Mouse (Mus musculus) heart, embryonic 16.5 days (tissue): Measurements from ENCODE around the gene Pced1b. TPM values are rescaled to one million over a fixed set of nuclear protein-coding genes. Genes with fewer than 3 reads are reported as not detected.

Experiments used
- ATAC-seq: fragments of 200-750 bp; cut with Nextera tagmentation; replicated peaks from 2 replicates; pipeline ENCODE4 v1.8.0; 2017; ENCODE audit warnings: moderate number of reproducible peaks; ENCODE audit not compliant: insufficient read depth, low FRiP score; ENCODE audit errors: extremely low read depth
- H3K27ac ChIP-seq: fragments of 300-500 bp; sonication (generic); 2 replicates; pipeline ENCODE4 v1.5.1; 2014; ENCODE audit warnings: mild to moderate bottlenecking, low read length, control low read depth, moderate library complexity
- H3K27me3 ChIP-seq: fragments of 300-500 bp; sonication (generic); 2 replicates; pipeline ENCODE4 v1.6.1; 2014; ENCODE audit warnings: low read length, mixed read lengths; ENCODE audit not compliant: control insufficient read depth, insufficient read depth
- H3K36me3 ChIP-seq: fragments of 300-500 bp; sonication (generic); 2 replicates; pipeline ENCODE4 v1.6.1; 2014; ENCODE audit not compliant: control insufficient read depth, insufficient read depth
- H3K4me1 ChIP-seq: fragments of 300-500 bp; sonication (generic); 2 replicates; pipeline ENCODE4 v1.6.1; 2014; ENCODE audit warnings: low read length, mixed read lengths; ENCODE audit not compliant: control insufficient read depth, insufficient read depth
- H3K4me2 ChIP-seq: fragments of 300-500 bp; sonication (generic); 2 replicates; pipeline ENCODE4 v1.6.1; 2014; ENCODE audit warnings: low read depth, mild to moderate bottlenecking, control low read depth, low read length
- H3K4me3 ChIP-seq: fragments of 300-500 bp; sonication (generic); 2 replicates; pipeline ENCODE4 v1.5.1; 2014; ENCODE audit warnings: mild to moderate bottlenecking, control low read depth, low read length
- H3K9ac ChIP-seq: fragments of 300-500 bp; sonication (generic); 2 replicates; pipeline ENCODE4 v1.6.1; 2014; ENCODE audit warnings: low read length, control low read depth
- H3K9me3 ChIP-seq: fragments of 300-500 bp; sonication (generic); replicated peaks from 2 replicates; pipeline ENCODE4 v1.6.1; 2016; ENCODE audit warnings: low read length; ENCODE audit not compliant: control insufficient read depth
- WGBS: fragments of 180-500 bp; shearing (Covaris S2); extraction: QIAGEN DNeasy Blood & Tissue Kit; methylation state at CpG from one replicate; pipeline ENCODE4 v1.1.7; 2014; 5-methylcytosine and 5-hydroxymethylcytosine counted together
- polyA plus RNA-seq: library from polyadenylated mRNA; unstranded; fragments of >200 nt; fragmentation: Nextera tagmentation; extraction: Ambion mirVana; gene quantifications from 2 replicates; pipeline ENCODE4 v1.2.1, GENCODE M21; 2015

The Pced1b gene
- polyA plus RNA-seq, 1 experiment from 2014 or later = 2.7 TPM

DNA sequence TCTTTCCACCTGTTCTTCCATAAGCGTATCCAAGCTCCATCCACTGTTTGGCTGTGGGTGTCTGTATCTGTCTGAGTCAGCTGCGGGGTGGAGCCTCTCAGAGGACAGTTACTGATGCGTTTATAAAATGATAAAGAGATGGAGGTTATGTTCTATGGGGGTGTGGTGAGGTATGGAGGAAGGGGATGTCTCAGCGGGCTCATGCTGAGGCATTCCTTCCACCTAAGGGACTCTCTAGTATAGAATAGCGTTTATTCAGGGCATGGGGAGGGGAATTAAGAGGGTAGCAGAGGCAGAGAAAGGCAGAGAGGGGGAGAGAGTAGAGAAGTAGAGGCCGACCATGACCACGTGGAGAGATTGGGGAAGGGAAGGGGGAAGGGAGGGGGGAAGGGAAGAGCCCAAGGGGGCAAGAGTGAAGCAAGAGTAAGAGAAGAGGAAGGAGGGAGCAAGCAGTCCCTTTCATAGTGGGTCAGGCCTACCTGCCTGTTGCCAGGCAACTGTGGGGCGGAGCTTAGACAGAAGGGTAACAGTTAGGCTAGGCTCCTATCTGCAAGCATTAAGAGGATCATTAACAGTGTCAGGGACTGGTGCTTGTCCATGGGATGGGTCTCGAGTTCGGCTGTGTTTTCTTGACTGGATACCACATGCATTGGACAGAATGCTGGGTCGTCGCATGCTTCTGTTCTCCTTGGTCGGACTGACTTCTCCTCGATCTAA lies 90.9 kb downstream of the Pced1b start:
- H3K9ac ChIP-seq = no peak overlapping the region; the same call in 1 of the 2 replicates
- H3K4me1 ChIP-seq = peaks cover 7% of the 10 kb centered on the region
- no peaks in the 10 kb centered on the region for H3K27me3 ChIP-seq
- no peaks in the 10 kb centered on the region for H3K36me3 ChIP-seq
- 37% methylated on average over 14 of the region's 14 CpGs for WGBS
- H3K4me2 ChIP-seq = peak overlapping the region; percentile 75
- H3K4me3 ChIP-seq = peak overlapping the region; percentile 43
- no peaks in the 10 kb centered on the region; the same call in 1 of the 2 replicates for H3K9me3 ChIP-seq
- no peak overlapping the region for H3K27ac ChIP-seq
- ATAC-seq = no peak; the same call in 1 of the 2 replicates

- H3K4me2 ChIP-seq = peak overlapping the region; percentile 75
- peak overlapping the region; percentile 43 for H3K4me3 ChIP-seq
- H3K27ac ChIP-seq = no peak overlapping the region
- H3K9me3 ChIP-seq = no peaks in the 10 kb centered on the region; the same call in 1 of the 2 replicates
- H3K27me3 ChIP-seq = no peaks in the 10 kb centered on the region
- 8% methylated on average over 17 of the region's 17 CpGs for WGBS
- peak overlapping the region; percentile 65 for H3K9ac ChIP-seq
- H3K4me1 ChIP-seq = peaks cover 7% of the 10 kb centered on the region
- ATAC-seq = no peak
- no peaks in the 10 kb centered on the region for H3K36me3 ChIP-seq
Measured at GRCm38 (mm10) chr15:97338377-97339060, 91.6 kb downstream of the Pced1b start.

DNA sequence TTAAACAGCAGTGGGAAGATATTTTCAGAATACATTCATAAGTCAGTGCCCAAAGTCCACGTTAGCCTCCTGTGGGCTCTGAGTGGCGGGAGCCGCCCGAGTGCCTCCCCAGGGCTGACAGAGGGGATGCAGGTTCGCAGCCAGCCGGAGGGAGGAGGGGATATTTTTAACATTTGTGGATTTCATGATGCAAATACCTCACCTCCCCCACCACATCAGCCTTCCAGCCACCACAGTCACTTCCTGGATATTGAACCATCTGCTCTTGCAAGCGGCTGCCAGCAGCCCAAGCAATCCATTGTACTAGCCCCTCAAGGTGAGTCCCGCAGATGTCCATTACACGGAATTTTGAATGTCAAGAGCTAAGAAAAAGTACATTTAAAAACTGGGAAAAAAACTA lies 95.4 kb downstream of the Pced1b start:
- Histone ChIP-seq H3K4me3 (no peak overlapping the region), H3K9ac (no peak overlapping the region), H3K36me3 (no peaks in the 10 kb centered on the region), H3K27me3 (peaks cover 3% of the 10 kb centered on the region; the same call in 1 of the 2 replicates), H3K9me3 (no peaks in the 10 kb centered on the region; the same call in 1 of the 2 replicates), H3K4me1 (peaks cover 7% of the 10 kb centered on the region), H3K4me2 (no peak overlapping the region), H3K27ac (no peak overlapping the region)
- no peak for ATAC-seq
- 80% methylated on average over 9 of the region's 9 CpGs for WGBS

DNA sequence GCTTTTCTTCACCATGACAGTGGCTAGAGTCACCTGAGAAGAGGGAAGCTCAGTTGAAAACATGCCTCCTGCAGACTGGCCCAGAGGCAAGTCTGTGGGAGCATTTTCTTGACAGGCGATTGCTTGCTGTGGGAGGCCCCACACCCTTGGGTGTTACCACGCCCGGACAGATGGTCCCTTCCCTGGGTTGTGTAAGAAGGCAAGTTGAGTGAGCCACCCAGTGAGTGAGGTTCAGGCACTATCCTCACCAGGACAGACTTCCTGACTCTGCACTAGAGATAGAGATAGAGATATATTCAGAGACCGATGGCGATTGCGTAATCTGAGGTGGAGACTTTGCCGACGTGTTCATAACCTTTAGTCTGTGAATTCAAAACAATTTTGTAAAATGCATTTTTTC lies 96.0 kb downstream of the Pced1b start:
- no peak for ATAC-seq
- Histone ChIP-seq H3K4me1 (peaks cover 6% of the 10 kb centered on the region), H3K4me3 (no peak overlapping the region), H3K9me3 (no peaks in the 10 kb centered on the region; the same call in 1 of the 2 replicates), H3K36me3 (no peaks in the 10 kb centered on the region), H3K4me2 (no peak overlapping the region), H3K27me3 (peaks cover 5% of the 10 kb centered on the region; the same call in 1 of the 2 replicates), H3K27ac (no peak overlapping the region), H3K9ac (no peak overlapping the region)
- 76% methylated on average over 8 of the region's 8 CpGs for WGBS

DNA sequence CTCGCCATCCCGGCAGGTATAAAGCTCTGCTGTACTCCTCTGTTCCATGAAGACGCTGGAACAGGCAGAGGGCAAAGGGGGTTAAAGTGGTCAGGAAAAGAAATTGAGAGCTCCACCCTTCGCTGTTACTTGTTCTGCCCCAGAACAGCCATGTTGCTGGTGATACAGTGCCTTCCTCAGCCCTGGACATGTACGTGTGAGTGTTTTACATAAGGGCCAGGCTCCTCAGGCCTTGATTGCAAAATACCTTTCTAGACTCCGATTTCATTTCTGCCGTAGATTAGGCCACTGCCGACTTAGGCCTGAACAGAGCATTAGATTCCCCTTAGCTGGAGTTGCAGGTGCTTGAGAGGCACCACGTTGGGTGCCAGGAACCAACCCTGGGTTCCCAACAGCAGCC lies 97.0 kb downstream of the Pced1b start:
- Histone ChIP-seq H3K27me3 (peaks cover 6% of the 10 kb centered on the region; the same call in 1 of the 2 replicates), H3K9me3 (no peaks in the 10 kb centered on the region; the same call in 1 of the 2 replicates), H3K4me3 (no peak overlapping the region), H3K36me3 (no peaks in the 10 kb centered on the region), H3K9ac (no peak overlapping the region), H3K4me2 (no peak overlapping the region), H3K4me1 (peaks cover under 1% of the 10 kb centered on the region), H3K27ac (no peak overlapping the region)
- ATAC-seq = no peak
- 85% methylated on average over 9 of the region's 9 CpGs for WGBS

GRCm38 (mm10) chr15:97345110-97345509 lies 98.2 kb downstream of the Pced1b start:
- Histone ChIP-seq H3K9ac (no peak overlapping the region), H3K9me3 (no peaks in the 10 kb centered on the region; the same call in 1 of the 2 replicates), H3K4me2 (no peak overlapping the region), H3K27me3 (peaks cover 6% of the 10 kb centered on the region; the same call in 1 of the 2 replicates), H3K27ac (no peak overlapping the region), H3K4me1 (peaks cover 4% of the 10 kb centered on the region), H3K4me3 (no peak overlapping the region), H3K36me3 (no peaks in the 10 kb centered on the region)
- ATAC-seq = no peak
- WGBS = 88% methylated on average over 9 of the region's 9 CpGs

GRCm38 (mm10) chr15:97345917-97346316 lies 99.0 kb downstream of the Pced1b start:
- no peaks in the 10 kb centered on the region; the same call in 1 of the 2 replicates for H3K9me3 ChIP-seq
- H3K27me3 ChIP-seq = peaks cover 6% of the 10 kb centered on the region; the same call in 1 of the 2 replicates
- peaks cover 11% of the 10 kb centered on the region for H3K4me1 ChIP-seq
- WGBS = 76% methylated on average over 6 of the region's 6 CpGs
- H3K9ac ChIP-seq = no peak overlapping the region
- H3K4me3 ChIP-seq = no peak overlapping the region
- no peak overlapping the region for H3K27ac ChIP-seq
- H3K36me3 ChIP-seq = no peaks in the 10 kb centered on the region
- ATAC-seq = no peak
- H3K4me2 ChIP-seq = no peak overlapping the region

- Histone ChIP-seq H3K36me3 (no peaks in the 10 kb centered on the region), H3K9ac (no peak overlapping the region), H3K4me3 (no peak overlapping the region), H3K4me2 (no peak overlapping the region), H3K4me1 (peaks cover 14% of the 10 kb centered on the region), H3K9me3 (no peaks in the 10 kb centered on the region; the same call in 1 of the 2 replicates), H3K27ac (no peak overlapping the region), H3K27me3 (peaks cover 6% of the 10 kb centered on the region; the same call in 1 of the 2 replicates)
- ATAC-seq = no peak
- 90% methylated on average over 5 of the region's 5 CpGs for WGBS
Measured at GRCm38 (mm10) chr15:97346413-97346812, 99.5 kb downstream of the Pced1b start.

GRCm38 (mm10) chr15:97346897-97347296 lies 100.0 kb downstream of the Pced1b start:
- no peak overlapping the region for H3K9ac ChIP-seq
- H3K4me2 ChIP-seq = no peak overlapping the region
- H3K4me1 ChIP-seq = peaks cover 14% of the 10 kb centered on the region
- H3K4me3 ChIP-seq = no peak overlapping the region
- 79% methylated on average over 4 of the region's 4 CpGs for WGBS
- no peaks in the 10 kb centered on the region for H3K36me3 ChIP-seq
- H3K27me3 ChIP-seq = peaks cover 6% of the 10 kb centered on the region; the same call in 1 of the 2 replicates
- H3K27ac ChIP-seq = no peak overlapping the region
- no peaks in the 10 kb centered on the region for H3K9me3 ChIP-seq
- ATAC-seq = no peak
